Comparison of ENCODE assay signal across 8 mouse cellular contexts in the genomic region with DNA sequence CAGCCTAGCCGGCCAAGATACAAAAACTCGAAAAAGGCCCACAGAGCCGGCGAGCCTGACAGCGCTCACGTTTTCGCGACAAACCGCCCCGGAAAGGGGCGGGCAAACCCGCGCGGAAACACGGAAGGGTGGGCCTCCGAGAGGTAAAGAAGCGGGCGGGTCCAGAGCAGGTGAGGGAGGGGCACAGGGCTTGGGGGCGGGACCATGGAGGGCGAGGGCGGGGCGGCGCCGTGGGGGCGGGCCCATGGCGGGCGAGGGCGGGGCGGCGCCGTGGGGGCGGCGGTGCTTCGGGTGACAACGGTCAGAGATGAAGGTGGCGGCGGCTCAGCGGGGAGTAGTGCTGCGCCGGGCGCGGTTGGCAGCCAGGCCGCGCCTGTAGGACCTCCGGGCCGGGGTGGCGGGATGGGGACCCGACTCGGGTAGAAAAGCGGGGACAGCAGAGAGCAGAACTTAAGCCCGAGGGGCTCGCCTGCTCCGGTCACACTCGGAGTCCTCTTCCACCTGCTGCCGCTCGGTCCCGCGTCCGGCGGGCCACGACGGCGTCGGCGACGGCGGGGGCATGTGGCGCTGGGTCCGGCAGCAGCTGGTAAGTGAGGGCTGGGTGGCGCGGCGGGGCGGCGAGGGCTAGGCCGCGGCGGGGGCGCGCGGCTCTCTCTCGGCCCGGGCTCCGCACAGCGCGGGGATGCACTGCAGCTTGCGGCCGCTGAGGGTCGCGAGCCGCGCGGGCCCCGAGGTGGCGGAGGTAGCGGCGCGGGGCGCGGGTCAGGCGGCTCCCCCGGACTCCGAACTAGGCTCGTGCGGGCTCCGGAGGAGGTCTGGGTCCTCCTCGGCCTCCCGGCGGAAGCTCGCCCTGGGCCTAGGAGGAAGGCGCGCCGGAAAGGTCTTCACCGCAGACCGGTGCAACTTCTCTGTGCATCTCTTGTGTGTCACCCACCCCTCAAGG. TPM values are rescaled to one million over a fixed set of nuclear protein-coding genes. Genes with fewer than 3 reads are reported as not detected.
DNase-seq lines count a peak whose midpoint lies in the region; ATAC-seq and TF ChIP-seq lines count a peak whose summit lies in the region.

Atp11b (plus strand) TSS at position 282 of the 943 bp plus-strand sequence.

- peak; percentile 62; the same call in 1 of the 2 replicates for TF ChIP-seq POLR2A in heart, adult 2 months (IDR thresholded peaks at IDR 0.05; ENCODE audit: insufficient read depth, low read depth, low read length)

- no peaks in the 10 kb centered on the region for H3K9me3 ChIP-seq in embryonic facial prominence, embryonic 13.5 days
- no peaks in the 10 kb centered on the region for H3K9me3 ChIP-seq in limb, embryonic 15.5 days

- peak; percentile 69 for DNase-seq in 3T3-L1 (ENCODE audit: low read depth, low spot score)
- peak; percentile 89 to 90 for DNase-seq in adrenal gland, postnatal 36 days
- peak; percentile 86 for DNase-seq in heart, adult 2 months
- DNase-seq in kidney, adult 8-10 months, result peak; percentile 64 to 74
- peak; percentile 32 to 41 for DNase-seq in monocyte, adult 2 months (ENCODE audit: low read depth in 1 of 2, low spot score in 2 of 2)
- peak; percentile 89 to 91 for DNase-seq in spleen, postnatal 36 days (ENCODE audit: low spot score in 2 of 2)

- no peaks in the 10 kb centered on the region for H3K27me3 ChIP-seq in embryonic facial prominence, embryonic 13.5 days
- H3K27me3 ChIP-seq in heart, adult 2 months (ENCODE audit: control insufficient read depth, insufficient read depth, low read length), result no peaks in the 10 kb centered on the region
- H3K27me3 ChIP-seq in limb, embryonic 15.5 days, result no peaks in the 10 kb centered on the region

- H3K27ac ChIP-seq in embryonic facial prominence, embryonic 13.5 days, result peak within 1 kb of the TSS; percentile 89
- H3K27ac ChIP-seq in heart, adult 2 months, result peak within 1 kb of the TSS; percentile 82
- H3K27ac ChIP-seq in limb, embryonic 15.5 days, result peak within 1 kb of the TSS; percentile 92

- intact Hi-C loops in heart, adult 2 months (cut with DNase I), result loop anchor here (2.0 to 5.0 kb wide), 3 partner anchors 179 to 313 kb away; partner anchors contain the start of genes Acad9 and Mccc1

- under 1% methylated on average over 89 of the region's 114 CpGs for WGBS in embryonic facial prominence, embryonic 13.5 days
- WGBS in heart, adult 2 months, result under 1% methylated on average over 87 of the region's 114 CpGs
- whole genome bisulfite sequencing in limb, embryonic 15.5 days, result under 1% methylated on average over 103 of the region's 114 CpGs

- peak; percentile 67 for TF ChIP-seq CTCF in heart, adult 2 months (IDR thresholded peaks at IDR 0.05)

- H3K36me3 ChIP-seq in embryonic facial prominence, embryonic 13.5 days, result no peaks in the 10 kb centered on the region
- H3K36me3 ChIP-seq in heart, adult 2 months (ENCODE audit: control insufficient read depth, insufficient read depth, low read length), result no peaks in the 10 kb centered on the region
- no peaks in the 10 kb centered on the region for H3K36me3 ChIP-seq in limb, embryonic 15.5 days

- peak within 1 kb of the TSS; percentile 90 for H3K9ac ChIP-seq in embryonic facial prominence, embryonic 13.5 days
- H3K9ac ChIP-seq in heart, adult 2 months (ENCODE audit: low read depth, low read length), result peak within 1 kb of the TSS; percentile 94
- H3K9ac ChIP-seq in limb, embryonic 15.5 days, result peak within 1 kb of the TSS; percentile 80

- H3K4me3 ChIP-seq in embryonic facial prominence, embryonic 13.5 days, result peak within 1 kb of the TSS; percentile 89
- H3K4me3 ChIP-seq in heart, adult 2 months, result peak within 1 kb of the TSS; percentile 90
- peak within 1 kb of the TSS; percentile 90 for H3K4me3 ChIP-seq in limb, embryonic 15.5 days

- H3K4me2 ChIP-seq in embryonic facial prominence, embryonic 13.5 days, result peak within 1 kb of the TSS; percentile 64
- peak within 1 kb of the TSS; percentile 44 for H3K4me2 ChIP-seq in limb, embryonic 15.5 days

- peaks cover 2% of the 10 kb centered on the region for H3K79me2 ChIP-seq in heart, adult 2 months (replicated peaks; ENCODE audit: control insufficient read depth, insufficient read depth, low read length)

- TF ChIP-seq EP300 in heart, adult 2 months (IDR thresholded peaks at IDR 0.05; ENCODE audit: insufficient read depth, low read depth, low read length), result no peak

- 0 out of 2 replicates have a peak, but pooled peaks cover 2% of the 10 kb centered on the region for H3K4me1 ChIP-seq in embryonic facial prominence, embryonic 13.5 days
- H3K4me1 ChIP-seq in heart, adult 2 months (ENCODE audit: control insufficient read depth, insufficient read depth, low read length), result no peaks in the 10 kb centered on the region
- no peaks in the 10 kb centered on the region for H3K4me1 ChIP-seq in limb, embryonic 15.5 days

- peak; percentile 94 for ATAC-seq in embryonic facial prominence, embryonic 13.5 days (ENCODE audit: insufficient number of reproducible peaks, insufficient read depth, low FRiP score, low TSS enrichment, low read depth)
- ATAC-seq in limb, embryonic 15.5 days (ENCODE audit: insufficient number of reproducible peaks, low FRiP score, low TSS enrichment, low read depth), result peak; percentile 92

RNA-seq across cellular contexts. Expression of gene Atp11b, which starts in this region (rescaled TPM):
- 10 to 100 TPM; 40.8 to 48.7 TPM for total RNA-seq in adrenal gland, postnatal 36 days (2021)
- polyA plus RNA-seq in embryonic facial prominence, embryonic 13.5 days (2015; fragmentation: Nextera tagmentation; extraction: Ambion mirVana), result 31.2 and 33.9 TPM in 2 replicates
- total RNA-seq in heart, adult 2 months (2021), result 10 to 100 TPM; 23.4 to 23.5 TPM
- 10.2 and 19.9 TPM in 2 replicates for polyA plus RNA-seq in heart, adult 2 months (2012; rRNA removed)
- 36.7 and 38.8 TPM in 2 replicates for polyA plus RNA-seq in limb, embryonic 15.5 days (2015; fragmentation: Nextera tagmentation; extraction: Ambion mirVana)

Comparison
In these comparisons a context has a peak if more than half of its experiments do, and no peak if none do; other contexts are left out.
1. Peak in every context shown above with its lines: DNase-seq, ATAC-seq, H3K4me3 ChIP-seq and H3K27ac ChIP-seq.
2. DNase-seq: peak in every context shown above with its lines; median percentile 90 in spleen, postnatal 36 days; 90 in adrenal gland, postnatal 36 days; 86 in heart, adult 2 months; 69 in 3T3-L1; 69 in kidney, adult 8-10 months; 36 in monocyte, adult 2 months.